Mouse (Mus musculus) gastrocnemius, postnatal 4 days (tissue): ENCODE measurements at regions not wholly inside any gene's neighbourhood (a gene's known extent, or its start where the extent isn't known, plus 50 kb on each side); places are given as distances from the start of the nearest gene placed in this dataset.
A peak's percentile ranks its signal among the peaks of the same experiment; 100 is the strongest.
"Not testable (repeated sequence)": the region's sequence is repeated elsewhere in the genome, so short reads cannot be mapped to it uniquely, and the experiment has no call there.

Experiments
- DNase-seq, 2 experiments: peaks; one replicate each; pipeline ENCODE4 v3.0.0; 2021 to 2022; ENCODE audit warnings: low spot score in 2 of 2, mixed read lengths in 2 of 2

GRCm38 (mm10) chr16:23838696-23839095, 52.1 kb downstream of the Sst start:
- no peak for DNase-seq

DNA sequence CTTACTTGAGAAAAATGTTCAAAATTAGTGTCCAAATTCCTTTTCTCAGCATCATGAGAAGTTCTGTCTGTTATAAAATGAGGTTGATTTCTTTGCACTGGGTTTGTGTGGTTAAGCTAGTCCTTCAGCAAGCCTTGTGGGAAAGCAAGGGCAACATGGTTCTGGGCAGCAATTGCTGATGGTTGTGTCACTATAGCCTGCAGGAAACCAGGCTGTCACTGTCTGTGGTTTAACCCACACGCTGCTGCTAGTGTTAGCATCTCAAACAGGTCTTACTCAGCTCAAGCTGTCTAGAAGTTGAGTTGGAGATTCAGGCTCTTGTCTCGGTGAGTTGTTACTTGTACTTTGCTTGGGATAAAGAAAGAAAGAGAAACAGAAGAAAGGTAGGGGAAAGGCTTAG, 52.6 kb downstream of the Sst start:
- no peak for DNase-seq

DNA sequence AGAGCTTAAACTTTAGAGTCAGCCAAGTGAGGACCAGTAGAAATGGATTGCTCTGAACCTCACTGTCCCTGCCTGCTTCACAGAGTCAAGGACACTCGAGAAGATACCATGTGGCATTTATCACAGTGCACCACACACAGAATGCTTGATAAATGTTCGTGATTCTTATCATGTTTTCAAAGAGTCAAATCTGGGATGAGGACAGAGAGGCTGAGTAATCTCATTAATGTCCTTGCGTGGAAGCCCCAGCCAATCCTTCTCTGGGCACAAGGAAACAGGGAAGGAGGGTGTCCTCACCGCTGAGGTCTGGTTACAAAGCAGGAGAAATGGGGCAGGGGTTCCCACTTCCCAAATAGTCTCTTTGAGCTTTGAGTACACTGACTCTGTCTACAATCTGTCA, 55.8 kb downstream of the Sst start:
- DNase-seq, result no peak

DNA sequence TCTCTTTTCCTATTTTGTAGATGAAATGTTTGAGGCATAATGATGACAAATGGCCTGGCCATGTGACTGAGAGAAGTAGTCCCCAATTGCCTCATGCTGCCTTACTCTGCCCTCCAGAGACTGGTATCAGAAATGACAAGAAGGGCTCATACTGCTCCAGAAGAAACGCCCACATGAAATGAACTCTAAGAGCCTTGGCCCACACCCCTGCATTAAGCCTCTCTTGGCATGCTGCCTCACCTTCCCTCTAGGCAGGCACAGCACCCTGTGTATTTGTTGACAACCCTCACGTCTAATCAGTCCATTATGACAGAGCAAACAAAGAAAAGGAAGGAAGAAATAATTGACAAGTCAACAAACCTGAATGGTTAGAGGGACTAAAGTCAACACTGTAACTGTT, 57.2 kb downstream of the Sst start:
- no peak for DNase-seq

DNA sequence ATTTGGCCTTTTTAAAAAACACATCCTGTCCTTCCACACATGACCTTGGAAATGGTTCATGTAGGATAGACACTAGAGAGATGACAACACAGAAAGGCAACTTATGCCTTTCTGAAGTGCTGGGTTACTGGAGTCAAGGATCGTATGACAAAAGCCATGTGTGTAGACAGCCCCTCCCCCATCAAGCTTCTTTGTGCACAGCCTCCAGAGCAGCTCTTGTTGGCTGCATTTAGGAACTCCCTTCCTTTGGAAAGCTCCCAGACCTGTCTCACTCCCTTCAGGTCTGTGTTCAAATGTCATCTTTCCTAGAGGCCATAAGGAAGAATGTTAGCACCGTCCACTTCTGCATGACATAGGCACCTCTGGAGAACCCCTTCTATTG, 57.7 kb downstream of the Sst start:
- no peak for DNase-seq

- no peak for DNase-seq
Measured at GRCm38 (mm10) chr16:23832393-23833041, 58.2 kb downstream of the Sst start.

GRCm38 (mm10) chr16:23825662-23826061, 65.1 kb downstream of the Sst start:
- DNase-seq, result no peak

GRCm38 (mm10) chr16:23785216-23785615, 105.5 kb downstream of the Sst start:
- DNase-seq, result no peak

DNA sequence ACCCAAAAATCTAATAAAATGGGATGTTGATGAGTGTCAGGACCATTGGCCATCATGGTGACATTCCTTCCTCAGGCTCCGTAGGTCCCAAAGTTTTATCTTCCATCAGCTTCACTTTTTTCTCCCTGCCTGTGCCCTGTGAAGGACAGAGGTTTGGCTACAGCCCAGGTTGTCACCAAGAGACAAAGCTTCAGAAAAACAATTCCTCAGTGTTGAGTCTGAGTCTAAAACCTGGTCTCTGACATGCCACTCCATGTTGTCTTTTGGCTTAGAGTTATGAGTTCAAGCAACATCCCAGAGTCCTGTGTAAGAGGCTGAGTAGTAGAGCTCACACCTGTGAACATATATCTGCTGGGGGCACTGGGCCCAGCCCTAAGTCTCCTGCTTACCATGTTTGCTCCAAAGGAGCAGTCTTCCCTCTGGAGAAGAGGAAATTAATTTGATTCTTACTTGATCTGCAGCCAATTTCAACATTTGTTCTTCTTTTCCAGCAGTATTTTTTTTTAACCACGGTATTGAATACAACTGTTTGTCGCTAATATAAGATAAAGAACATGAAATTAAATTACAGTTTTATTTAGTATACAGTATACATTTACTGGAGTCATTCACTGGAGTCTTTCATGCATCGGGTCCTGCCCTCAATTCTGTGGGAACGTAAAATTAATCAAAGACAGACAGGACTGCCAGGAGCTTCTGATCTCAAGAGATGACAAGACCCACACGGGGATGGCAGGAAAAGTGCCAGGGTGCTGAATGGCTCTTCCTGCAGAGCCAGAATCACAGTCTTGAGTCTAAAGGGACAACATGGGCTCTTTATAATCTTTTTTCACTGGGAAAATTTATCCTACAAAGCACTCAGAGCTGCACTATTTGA, 106.5 kb downstream of the Sst start:
- DNase-seq, result no peak

GRCm38 (mm10) chr16:23780440-23781231, 110.1 kb downstream of the Sst start:
- DNase-seq, result peak in 1 of 2 experiments; percentile 28

DNA sequence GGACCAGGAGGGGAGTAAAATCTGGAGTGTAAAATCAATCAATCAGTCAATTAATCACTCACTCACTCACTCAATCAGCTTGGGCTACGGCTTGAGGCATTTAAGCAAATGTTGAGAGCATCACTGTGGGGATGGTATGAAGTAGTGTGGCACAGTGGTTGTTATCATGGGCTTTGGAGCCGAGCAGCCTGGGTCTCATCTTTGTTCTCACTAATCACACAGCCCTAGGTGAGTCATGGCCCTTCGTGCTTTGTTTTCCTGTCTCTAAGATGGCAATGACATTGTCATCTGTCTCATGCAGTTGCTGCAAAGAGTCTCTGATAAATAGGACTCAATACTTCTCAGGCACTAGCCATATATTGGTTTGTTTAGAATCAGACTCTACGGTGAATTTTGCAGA, 112.9 kb downstream of the Sst start:
- no peak for DNase-seq

GRCm38 (mm10) chr16:23777041-23777440, 113.7 kb downstream of the Sst start:
- DNase-seq, result no peak

GRCm38 (mm10) chr16:23776501-23776900, 114.3 kb downstream of the Sst start:
- no peak for DNase-seq

DNA sequence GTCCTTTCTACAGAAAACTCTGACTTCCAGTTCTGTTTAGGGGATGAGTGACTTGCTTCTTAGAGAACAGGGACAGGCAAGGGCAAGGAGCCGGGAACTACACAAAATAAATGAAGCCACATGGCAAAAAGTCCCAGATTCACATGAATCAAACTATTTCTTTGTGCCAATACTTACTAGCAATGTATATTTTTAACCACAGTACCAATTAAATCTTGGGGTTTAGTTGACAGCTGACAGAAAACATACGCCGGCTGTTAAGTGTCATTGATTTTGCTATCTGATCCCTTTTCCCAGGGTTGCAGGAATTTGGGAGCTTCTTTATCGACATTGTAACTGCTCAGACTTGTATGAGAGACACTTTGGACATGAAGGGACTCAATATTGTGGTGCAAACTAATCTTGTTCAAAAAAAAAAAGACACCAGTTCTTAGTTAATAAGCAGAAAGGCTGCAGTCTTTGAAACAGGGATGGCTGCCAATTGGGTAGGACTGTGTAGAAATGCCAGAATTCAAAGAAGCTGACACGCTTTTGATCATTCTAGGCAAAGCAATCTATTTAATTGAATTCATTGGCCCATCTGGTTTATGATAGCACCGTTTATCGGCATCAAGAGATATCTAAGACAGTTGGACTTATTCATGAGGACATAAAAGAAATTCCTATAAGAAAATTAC, 132.5 kb downstream of the Sst start:
- DNase-seq, result no peak

GRCm38 (mm10) chr16:23737026-23737425, 153.7 kb downstream of the Sst start:
- DNase-seq, result no peak

- no peak for DNase-seq
Measured at GRCm38 (mm10) chr16:23735722-23736121, 155.0 kb downstream of the Sst start.

- no peak for DNase-seq
Measured at GRCm38 (mm10) chr16:23726562-23726961, 164.2 kb downstream of the Sst start.

- no peak for DNase-seq
Measured at GRCm38 (mm10) chr16:23721745-23722144, 169.0 kb downstream of the Sst start.

GRCm38 (mm10) chr16:23701156-23701555, 180.5 kb upstream of the Masp1 start:
- no peak for DNase-seq

GRCm38 (mm10) chr16:23694226-23694625, 173.6 kb upstream of the Masp1 start:
- DNase-seq, result not testable (repeated sequence)

DNA sequence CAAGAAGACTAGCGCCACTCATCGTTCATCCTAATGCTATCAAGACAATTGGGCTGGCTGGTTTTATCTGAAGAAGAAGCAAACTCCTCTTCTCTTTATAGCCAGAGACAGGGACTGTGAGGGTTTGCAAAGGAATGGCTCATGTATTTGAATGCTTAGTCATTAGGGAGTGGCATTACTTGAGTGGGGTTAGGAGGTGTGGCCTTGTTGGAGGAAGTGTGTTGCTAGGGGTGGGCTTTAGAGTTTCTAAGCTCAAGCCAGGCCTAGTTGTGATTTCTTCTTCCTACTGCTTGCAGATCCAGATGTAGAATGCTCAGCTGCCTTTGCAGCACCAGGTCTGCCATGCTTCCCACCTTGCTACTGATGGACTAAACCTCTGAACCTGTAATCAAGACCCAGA, 169.4 kb upstream of the Masp1 start:
- DNase-seq, result no peak
